Mouse (Mus musculus) MEL (cell line): ENCODE data around the gene Fat3.

Source experiments
- CHD1 ChIP-seq: IDR thresholded peaks from 2 replicates; pipeline ENCODE4 v1.6.1; 2012; ENCODE audit warnings: low read depth, mild to moderate bottlenecking, inconsistent platforms, low read length, improper control_type of control experiment
- CTCF ChIP-seq, 3 experiments: IDR thresholded peaks in 2 of 3; conservative IDR thresholded peaks in 1 of 3; 2 replicates each; pipeline ENCODE4 v1.5.1; 2011 to 2012; ENCODE audit warnings: low read length in 3 of 3, low read depth in 2 of 3, mild to moderate bottlenecking in 2 of 3, improper control_type of control experiment in 1 of 3, inconsistent platforms in 1 of 3, mixed read lengths in 1 of 3, moderate library complexity in 1 of 3; ENCODE audit not compliant: control insufficient read depth in 1 of 3, insufficient read depth in 1 of 3, poor library complexity in 1 of 3, severe bottlenecking in 1 of 3
- EP300 ChIP-seq, 2 experiments: IDR thresholded peaks; 2 replicates each; pipeline ENCODE4 v1.6.1; 2011; ENCODE audit warnings: improper control_type of control experiment in 2 of 2, low read length in 2 of 2, low read depth in 1 of 2, mild to moderate bottlenecking in 1 of 2
- GATA1 ChIP-seq: IDR thresholded peaks from 2 replicates; pipeline ENCODE4 v1.6.1; 2011; ENCODE audit warnings: low read depth, low read length, improper control_type of control experiment
- HCFC1 ChIP-seq: IDR thresholded peaks from 2 replicates; pipeline ENCODE4 v1.6.1; 2012; ENCODE audit warnings: low read depth, mild to moderate bottlenecking, inconsistent platforms, low read length, improper control_type of control experiment, moderate library complexity
- JUND ChIP-seq: IDR thresholded peaks from 2 replicates; pipeline ENCODE4 v1.6.1; 2011; ENCODE audit warnings: low read depth, mild to moderate bottlenecking, improper control_type of control experiment, low read length
- MEF2A ChIP-seq: IDR thresholded peaks from 2 replicates; pipeline ENCODE4 v1.6.1; 2014; ENCODE audit warnings: low read depth, mild to moderate bottlenecking, inconsistent platforms, low read length, improper control_type of control experiment; ENCODE audit not compliant: poor library complexity, insufficient replicate concordance, severe bottlenecking; ENCODE audit errors: extremely low read depth
- NRF1 ChIP-seq: IDR thresholded peaks from 2 replicates; pipeline ENCODE4 v1.6.1; 2014; ENCODE audit warnings: low read depth, mild to moderate bottlenecking, inconsistent platforms, low read length, improper control_type of control experiment, moderate library complexity; ENCODE audit not compliant: poor library complexity, insufficient read depth, severe bottlenecking
- POLR2A ChIP-seq, 2 experiments: IDR thresholded peaks; 2 replicates each; pipeline ENCODE4 v1.6.1; 2011 to 2012; ENCODE audit warnings: low read length in 2 of 2, mild to moderate bottlenecking in 2 of 2, control low read depth in 1 of 2, improper control_type of control experiment in 1 of 2, low read depth in 1 of 2, moderate library complexity in 1 of 2; ENCODE audit not compliant: control insufficient read depth in 1 of 2, insufficient read depth in 1 of 2, poor library complexity in 1 of 2
- POLR2AphosphoS5 ChIP-seq: IDR thresholded peaks from 2 replicates; pipeline ENCODE4 v1.6.1; 2012; ENCODE audit warnings: low read depth, borderline replicate concordance, mild to moderate bottlenecking, inconsistent platforms, low read length, moderate library complexity, mixed read lengths
- TCF12 ChIP-seq: IDR thresholded peaks from 2 replicates; pipeline ENCODE4 v1.6.1; 2014; ENCODE audit warnings: low read depth, mild to moderate bottlenecking, inconsistent platforms, low read length, improper control_type of control experiment, moderate library complexity

GRCm38 (mm10) chr9:16428589-16428988, 72.5 kb downstream of the Fat3 start:
- TF ChIP-seq CTCF (IDR thresholded peaks at IDR 0.05 in 2 of 3, conservative IDR thresholded peaks at IDR 0.05 in 1 of 3; ENCODE audit: control insufficient read depth in 1 of 3, insufficient read depth in 1 of 3, low read depth in 2 of 3, low read length in 3 of 3, poor library complexity in 1 of 3, severe bottlenecking in 1 of 3) (no peak), HCFC1 (no peak), POLR2A (IDR thresholded peaks at IDR 0.05; ENCODE audit: control insufficient read depth in 1 of 2, insufficient read depth in 1 of 2, low read depth in 1 of 2, low read length in 2 of 2, poor library complexity in 1 of 2) (no peak), GATA1 (no peak), TCF12 (no peak), POLR2AphosphoS5 (no peak), EP300 (IDR thresholded peaks at IDR 0.05; ENCODE audit: low read depth in 1 of 2, low read length in 2 of 2) (no peak), MEF2A (no peak), CHD1 (no peak), NRF1 (no peak), JUND (no peak)
